ENCODE assay signal across 29 mouse cellular contexts in genomic region chr5:77380321-77380901, GRCm38 (mm10). TPM values are rescaled to one million over a fixed set of nuclear protein-coding genes. Genes with fewer than 3 reads are reported as not detected.
DNase-seq lines count a peak whose midpoint lies in the region; ATAC-seq and TF ChIP-seq lines count a peak whose summit lies in the region.
"Had no signal": no experiment of that assay in that cellular context is flagged by ENCODE, and none has a peak within 500 bp of the region (broad histone marks: within the 10 kb centered on the region; RNA-seq: fewer than 3 reads in every experiment).

No protein-coding gene starts in this region.

- H3K4me1 ChIP-seq in kidney, postnatal 0 days (replicated peaks; ENCODE audit: insufficient read depth, low read length): peaks cover 34% of the 10 kb centered on the region
- H3K4me1 ChIP-seq: forebrain, embryonic 13.5 days; hindbrain, embryonic 12.5 days; neural tube, embryonic 15.5 days had no signal

- TF ChIP-seq CTCF in gastrocnemius, adult 2 months (IDR thresholded peaks at IDR 0.05): no peak
- no peak for TF ChIP-seq CTCF in kidney, postnatal 0 days (IDR thresholded peaks at IDR 0.05; ENCODE audit: low read depth)
- TF ChIP-seq CTCF in brain, embryonic 14.5 days (IDR thresholded peaks at IDR 0.05; ENCODE audit: borderline replicate concordance, extremely low read depth, insufficient read depth, insufficient read length): no peak

- 62% methylated on average over 17 of the region's 17 CpGs for WGBS in kidney, postnatal 0 days

- no peak overlapping the region for H3K4me2 ChIP-seq in kidney, postnatal 0 days (ENCODE audit: low read length)
- H3K4me2 ChIP-seq: forebrain, embryonic 13.5 days; heart, embryonic 11.5 days; hindbrain, embryonic 12.5 days; limb, embryonic 13.5 days; liver, embryonic 11.5 days; neural tube, embryonic 15.5 days had no signal

- no peak overlapping the region for H3K4me3 ChIP-seq in gastrocnemius, adult 2 months
- no peak overlapping the region for H3K4me3 ChIP-seq in kidney, postnatal 0 days (replicated peaks; ENCODE audit: low read depth, low read length)
- H3K4me3 ChIP-seq: forebrain, embryonic 13.5 days; hindbrain, embryonic 12.5 days; layer of hippocampus, adult 2 months; left cerebral cortex, adult 2 months; limb, embryonic 13.5 days; neural tube, embryonic 15.5 days had no signal

- H3K36me3 ChIP-seq in kidney, postnatal 0 days (ENCODE audit: insufficient read depth, low read length): no peaks in the 10 kb centered on the region
- H3K36me3 ChIP-seq: G1E; hindbrain, embryonic 12.5 days; limb, embryonic 13.5 days; neural tube, embryonic 15.5 days had no signal

- no peak for ATAC-seq in kidney, postnatal 0 days (replicated peaks; ENCODE audit: low FRiP score, low read depth)
- ATAC-seq: forebrain, embryonic 13.5 days; intestine, postnatal 0 days; Patski had no signal

- intact Hi-C loops in gastrocnemius, adult 2 months (cut with DNase I): no loop called here

- H3K9me3 ChIP-seq in kidney, postnatal 0 days (replicated peaks; ENCODE audit: low read length): no peaks in the 10 kb centered on the region
- H3K9me3 ChIP-seq: forebrain, embryonic 13.5 days; hindbrain, embryonic 12.5 days; limb, embryonic 13.5 days; neural tube, embryonic 15.5 days had no signal

- H3K27ac ChIP-seq in gastrocnemius, adult 2 months: peak overlapping the region; percentile 38; the same call in 1 of the 2 replicates
- H3K27ac ChIP-seq in kidney, postnatal 0 days: peak overlapping the region; percentile 71
- H3K27ac ChIP-seq: forebrain, embryonic 13.5 days; hindbrain, embryonic 12.5 days; layer of hippocampus, adult 2 months; left cerebral cortex, adult 2 months; limb, embryonic 13.5 days; neural tube, embryonic 15.5 days had no signal

- TF ChIP-seq POLR2A in brain, embryonic 14.5 days (IDR thresholded peaks at IDR 0.05; ENCODE audit: borderline replicate concordance, extremely low read depth, insufficient read depth, insufficient read length, poor library complexity, severe bottlenecking): no peak

- DNase-seq in gastrocnemius, adult 2 months: no peak
- DNase-seq in gastrocnemius, postnatal 25 days: no peak
- DNase-seq in kidney, postnatal 0 days (ENCODE audit: low spot score): no peak
- DNase-seq in kidney, adult 9 months: no peak
- peak; percentile 54 for DNase-seq in brain, embryonic 14.5 days (ENCODE audit: low read depth)
- peak; percentile 88 for DNase-seq in retina, postnatal 1 day
- DNase-seq in frontal cortex, postnatal 14 days (ENCODE audit: low spot score in 2 of 2): no peak
- DNase-seq: adrenal gland, postnatal 10 days; cerebellum, adult 18-20 months; cerebellum, postnatal 14 days; gastrocnemius, postnatal 36 days; heart, adult 18-20 months; heart, postnatal 36 days; kidney, postnatal 36 days; lung, postnatal 36 days; right cerebral cortex, adult 18-20 months; spleen, adult 18-20 months; thymus, postnatal 25 days had no signal

- H3K9ac ChIP-seq in kidney, postnatal 0 days (ENCODE audit: low read depth, low read length): no peak overlapping the region
- H3K9ac ChIP-seq: forebrain, embryonic 13.5 days; hindbrain, embryonic 12.5 days; limb, embryonic 13.5 days; neural tube, embryonic 15.5 days had no signal

- no peaks in the 10 kb centered on the region for H3K27me3 ChIP-seq in kidney, postnatal 0 days (ENCODE audit: insufficient read depth, low read length)
- H3K27me3 ChIP-seq: forebrain, embryonic 13.5 days; hindbrain, embryonic 12.5 days; neural tube, embryonic 15.5 days; Patski had no signal

RNA-seq across cellular contexts. Expression of gene Igfbp7, which starts 27.4 kb away (rescaled TPM):
- total RNA-seq in gastrocnemius, adult 2 months (2021): 10 to 100 TPM; 63.6 to 92.5 TPM
- 100 to 1,000 TPM; 105 to 156 TPM for total RNA-seq in gastrocnemius, postnatal 25 days (2021)
- polyA plus RNA-seq in kidney, postnatal 0 days (2015; fragmentation: Nextera tagmentation; extraction: Ambion mirVana): 1,308 and 1,398 TPM in 2 replicates
- 73.2 and 74.8 TPM in 2 replicates for polyA plus RNA-seq in brain, embryonic 14.5 days (2012; rRNA removed)
- total RNA-seq: G1E had no signal
- polyA plus RNA-seq: G1E had no signal

Comparison
In these comparisons a context has a peak if more than half of its experiments do, and no peak if none do; other contexts are left out.
1. DNase-seq: peak in brain, embryonic 14.5 days (single experiment) and retina, postnatal 1 day (single experiment); none in gastrocnemius, adult 2 months (single experiment), gastrocnemius, postnatal 25 days (single experiment), kidney, postnatal 0 days (single experiment), kidney, adult 9 months (single experiment) and frontal cortex, postnatal 14 days (0 of 2).